Mouse (Mus musculus) small intestine, adult 2 months (tissue): Measurements from ENCODE around the gene Slc35e2.

Experiments used
- CTCF ChIP-seq: fragments of 200-500 bp; IDR thresholded peaks from 2 replicates; pipeline ENCODE4 v1.5.1; 2012; ENCODE audit warnings: low read depth, mild to moderate bottlenecking, control low read depth, inconsistent platforms, low read length, moderate library complexity, mixed read lengths; ENCODE audit not compliant: insufficient replicate concordance, insufficient read length; ENCODE audit errors: extremely low read depth
- POLR2A ChIP-seq: fragments of 200-500 bp; IDR thresholded peaks from 2 replicates; pipeline ENCODE4 v1.6.1; 2012; ENCODE audit warnings: low read depth, mild to moderate bottlenecking, control low read depth, inconsistent platforms, low read length, moderate library complexity

- TF ChIP-seq CTCF (no peak), POLR2A (no peak)
These were observed 65.7 kb downstream of the Slc35e2 start for GRCm38 (mm10) chr4:155666903-155667302.
